Mouse (Mus musculus) stomach, embryonic 16.5 days (tissue): ENCODE measurements around the gene Mtm1. TPM values are rescaled to one million over a fixed set of nuclear protein-coding genes. Genes with fewer than 3 reads are reported as not detected.
"Not testable (repeated sequence)": the region's sequence is repeated elsewhere in the genome, so short reads cannot be mapped to it uniquely, and the experiment has no call there.

ENCODE experiments used
- ATAC-seq: fragments of 200-750 bp; cut with Nextera tagmentation; 2 replicates; pipeline ENCODE4 v1.8.0; 2017; ENCODE audit warnings: moderate number of reproducible peaks, moderate TSS enrichment; ENCODE audit not compliant: insufficient read depth, low FRiP score
- H3K27ac ChIP-seq: fragments of 300-500 bp; sonication (generic); 2 replicates; pipeline ENCODE4 v1.5.1; 2014; ENCODE audit warnings: low read length
- H3K27me3 ChIP-seq: fragments of 300-500 bp; sonication (generic); 2 replicates; pipeline ENCODE4 v1.6.1; 2014; ENCODE audit warnings: low read length, control low read depth, mixed read lengths; ENCODE audit not compliant: control insufficient read depth, insufficient read depth
- H3K36me3 ChIP-seq: fragments of 300-500 bp; sonication (generic); 2 replicates; pipeline ENCODE4 v1.6.1; 2014; ENCODE audit warnings: low read length; ENCODE audit not compliant: control insufficient read depth, insufficient read depth
- H3K4me1 ChIP-seq: fragments of 300-500 bp; sonication (generic); 2 replicates; pipeline ENCODE4 v1.6.1; 2014; ENCODE audit warnings: low read length, control low read depth, mixed read lengths; ENCODE audit not compliant: control insufficient read depth, insufficient read depth
- H3K4me2 ChIP-seq: fragments of 300-500 bp; sonication (generic); 2 replicates; pipeline ENCODE4 v1.6.1; 2014; ENCODE audit warnings: low read depth, low read length, mixed read lengths
- H3K4me3 ChIP-seq: fragments of 300-500 bp; sonication (generic); replicated peaks from 2 replicates; pipeline ENCODE4 v1.5.1; 2014; ENCODE audit warnings: mild to moderate bottlenecking, low read length
- H3K9ac ChIP-seq: fragments of 300-500 bp; sonication (generic); 2 replicates; pipeline ENCODE4 v1.6.1; 2014; ENCODE audit warnings: low read length
- H3K9me3 ChIP-seq: fragments of 300-500 bp; sonication (generic); replicated peaks from 2 replicates; pipeline ENCODE4 v1.6.1; 2016; ENCODE audit warnings: low read length, control low read depth; ENCODE audit not compliant: control insufficient read depth
- WGBS: fragments of 180-500 bp; shearing (Covaris S2); extraction: QIAGEN DNeasy Blood & Tissue Kit; methylation state at CpG from one replicate; pipeline ENCODE4 v1.1.7; 2014; 5-methylcytosine and 5-hydroxymethylcytosine counted together
- polyA plus RNA-seq: library from polyadenylated mRNA; unstranded; fragments of >200 nt; fragmentation: Nextera tagmentation; extraction: Ambion mirVana; gene quantifications from 2 replicates; pipeline ENCODE4 v1.2.1, GENCODE M21; 2015

The Mtm1 gene
- polyA plus RNA-seq, 1 experiment from 2014 or later = 6.7 TPM

DNA sequence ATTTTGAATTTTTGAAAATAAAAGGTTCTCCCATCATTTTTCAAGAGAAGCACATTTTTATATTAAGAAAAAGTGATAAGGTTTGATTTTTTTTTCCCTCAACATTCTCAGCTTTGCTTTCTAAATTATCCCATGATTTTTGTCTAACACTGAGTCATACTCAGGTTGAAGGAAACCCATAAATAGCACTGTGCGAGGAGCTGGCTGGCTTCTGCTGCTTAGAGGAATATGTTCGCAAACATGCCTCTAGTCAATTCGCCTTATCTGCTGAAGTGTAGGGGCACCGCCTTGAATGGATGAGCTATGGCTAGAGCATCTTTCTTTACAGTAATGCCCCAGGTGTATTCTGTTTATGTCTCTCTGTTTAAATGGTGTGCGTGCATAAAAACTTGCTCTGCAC is 103.8 kb downstream of the Mtm1 start:
- Histone ChIP-seq H3K27me3 (no peaks in the 10 kb centered on the region), H3K4me1 (no peaks in the 10 kb centered on the region), H3K36me3 (no peaks in the 10 kb centered on the region), H3K27ac (no peak overlapping the region), H3K4me2 (no peak overlapping the region), H3K4me3 (no peak overlapping the region), H3K9me3 (no peaks in the 10 kb centered on the region), H3K9ac (no peak overlapping the region)
- ATAC-seq = no peak
- 77% methylated on average over 5 of the region's 5 CpGs for WGBS

DNA sequence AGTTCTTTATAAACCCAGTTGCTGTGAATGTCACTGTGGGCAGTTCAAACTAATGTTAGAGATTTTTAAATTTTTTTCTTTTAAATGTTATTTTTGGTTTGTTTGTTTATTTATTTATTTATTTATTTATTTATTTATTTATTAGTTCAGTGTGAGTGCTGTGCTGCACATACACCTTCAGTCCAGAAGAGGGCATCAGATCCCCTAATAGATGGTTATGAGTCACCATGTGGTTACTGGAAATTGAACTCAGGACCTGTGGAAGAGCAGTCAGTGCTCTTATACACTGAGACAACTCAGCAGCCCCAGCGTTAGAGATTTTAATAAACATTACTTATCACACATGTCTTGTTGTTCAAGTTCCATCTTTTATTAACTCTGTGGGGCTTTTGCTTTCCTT is 141.5 kb downstream of the Mtm1 start:
- ATAC-seq = no peak
- no peaks in the 10 kb centered on the region for H3K9me3 ChIP-seq
- H3K36me3 ChIP-seq = no peaks in the 10 kb centered on the region
- H3K4me3 ChIP-seq = no peak overlapping the region
- H3K4me2 ChIP-seq = no peak overlapping the region
- WGBS = 80% methylated on average over 1 of the region's 1 CpGs
- no peak overlapping the region for H3K27ac ChIP-seq
- H3K27me3 ChIP-seq = no peaks in the 10 kb centered on the region
- H3K4me1 ChIP-seq = no peaks in the 10 kb centered on the region
- no peak overlapping the region for H3K9ac ChIP-seq

DNA sequence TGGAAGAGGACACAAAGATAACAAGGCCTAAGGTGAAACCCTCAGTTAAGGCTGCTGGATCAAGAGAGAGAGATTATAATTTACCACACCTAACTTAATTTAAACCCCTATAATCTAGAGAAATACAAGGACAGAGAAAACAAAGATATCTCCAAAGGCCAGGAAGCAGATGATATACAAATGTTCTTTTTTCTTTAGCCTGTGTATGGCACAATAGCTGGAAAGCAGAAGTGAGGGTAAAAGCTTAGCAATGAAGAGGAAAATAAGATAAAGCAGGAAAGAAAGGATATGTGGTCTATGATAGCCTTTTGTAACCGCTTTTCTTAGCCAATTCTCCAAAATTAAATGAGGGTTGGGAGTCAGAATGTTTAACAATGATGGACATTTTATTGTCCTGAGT is 144.8 kb downstream of the Mtm1 start:
- Histone ChIP-seq H3K9me3 (no peaks in the 10 kb centered on the region), H3K36me3 (no peaks in the 10 kb centered on the region), H3K27ac (no peak overlapping the region), H3K4me1 (no peaks in the 10 kb centered on the region), H3K9ac (no peak overlapping the region), H3K27me3 (no peaks in the 10 kb centered on the region), H3K4me2 (no peak overlapping the region), H3K4me3 (no peak overlapping the region)
- ATAC-seq = no peak
- 45% methylated on average over 1 of the region's 1 CpGs for WGBS

DNA sequence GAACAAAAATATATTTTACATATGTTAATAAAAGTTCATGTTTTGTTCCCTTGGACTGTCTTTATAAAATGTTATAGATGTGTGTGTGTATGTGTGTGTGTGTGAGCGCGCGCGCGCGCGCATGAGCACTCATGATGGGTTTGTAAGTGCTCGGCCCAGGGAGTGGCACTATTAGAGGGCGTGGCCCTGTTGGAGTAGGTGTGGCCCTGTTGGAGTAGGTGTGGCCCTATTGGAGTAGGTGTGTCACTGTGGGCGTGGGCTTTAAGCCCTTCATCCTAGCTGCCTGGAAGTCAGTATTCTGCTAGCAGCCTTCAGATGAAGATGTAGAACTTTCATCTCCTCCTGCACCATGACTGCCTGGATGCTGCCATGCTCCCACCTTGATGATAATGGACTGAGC is 151.2 kb downstream of the Mtm1 start:
- not testable (repeated sequence) for H3K27me3 ChIP-seq, H3K4me3 ChIP-seq, H3K36me3 ChIP-seq, H3K4me1 ChIP-seq, ATAC-seq, H3K4me2 ChIP-seq, H3K9me3 ChIP-seq, H3K27ac ChIP-seq, H3K9ac ChIP-seq
- WGBS = 84% methylated on average over 10 of the region's 10 CpGs

DNA sequence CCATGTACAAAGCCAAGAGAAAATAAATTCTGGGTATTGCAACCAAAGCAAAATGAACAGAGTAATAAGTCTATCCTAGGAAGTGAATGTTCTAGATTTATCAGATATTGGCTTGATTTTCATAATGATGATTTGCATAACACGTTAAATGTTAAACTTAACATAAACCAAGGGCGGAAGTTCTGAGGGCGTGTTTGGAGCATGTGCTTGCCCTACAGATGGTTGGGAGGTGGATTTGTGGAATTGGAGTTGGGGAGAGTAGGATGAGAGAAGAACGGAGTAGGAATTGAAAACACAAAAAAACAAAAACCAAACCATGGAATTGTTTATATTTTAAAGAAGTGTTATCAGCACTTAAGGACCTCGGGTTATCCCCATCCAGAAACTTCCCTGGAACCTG is 153.5 kb downstream of the Mtm1 start:
- no peaks in the 10 kb centered on the region for H3K9me3 ChIP-seq
- H3K36me3 ChIP-seq = no peaks in the 10 kb centered on the region
- peak overlapping the region; percentile 52 for H3K4me2 ChIP-seq
- H3K9ac ChIP-seq = peak overlapping the region; percentile 76; the same call in 1 of the 2 replicates
- no peaks in the 10 kb centered on the region for H3K27me3 ChIP-seq
- ATAC-seq = no peak
- no peaks in the 10 kb centered on the region for H3K4me1 ChIP-seq
- H3K27ac ChIP-seq = no peak overlapping the region
- peak overlapping the region; percentile 67 for H3K4me3 ChIP-seq
- WGBS = 63% methylated on average over 5 of the region's 5 CpGs

DNA sequence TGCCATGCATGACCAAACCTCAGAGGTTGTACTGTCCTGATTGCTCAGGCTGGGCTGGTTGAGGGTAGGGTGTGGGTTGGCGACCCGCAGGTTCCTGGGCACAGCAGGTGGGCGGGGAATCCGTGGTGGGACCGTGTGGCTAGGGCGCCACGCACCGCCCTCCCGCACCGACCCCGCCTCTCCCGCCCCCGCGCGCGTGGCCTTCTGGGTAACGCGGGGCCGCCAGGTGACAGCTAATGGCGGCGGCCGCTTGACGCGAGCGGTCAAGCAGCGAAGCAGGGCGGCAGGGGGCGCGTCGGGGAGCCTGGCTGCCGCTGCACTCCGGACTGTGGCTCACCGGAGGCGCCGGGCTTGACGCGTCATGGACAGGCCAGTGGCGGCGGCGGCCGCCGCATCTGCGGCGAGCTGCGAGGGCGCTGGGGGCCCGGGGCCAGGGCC is 154.0 kb downstream of the Mtm1 start, which contains the start of gene Mtmr1:
Gene Mtmr1 (plus strand): TSS at position 207 of the 438 bp plus-strand sequence.
- peak within 1 kb of the TSS; percentile 73; the same call in 1 of the 2 replicates for H3K27ac ChIP-seq
- no peaks in the 10 kb centered on the region for H3K4me1 ChIP-seq
- peak; percentile 91 for ATAC-seq
- peak within 1 kb of the TSS; percentile 67 for H3K4me3 ChIP-seq
- H3K4me2 ChIP-seq = peak within 1 kb of the TSS; percentile 52
- H3K27me3 ChIP-seq = no peaks in the 10 kb centered on the region
- WGBS = 10% methylated on average over 36 of the region's 47 CpGs
- H3K36me3 ChIP-seq = no peaks in the 10 kb centered on the region
- H3K9me3 ChIP-seq = no peaks in the 10 kb centered on the region
- H3K9ac ChIP-seq = peak within 1 kb of the TSS; percentile 76

DNA sequence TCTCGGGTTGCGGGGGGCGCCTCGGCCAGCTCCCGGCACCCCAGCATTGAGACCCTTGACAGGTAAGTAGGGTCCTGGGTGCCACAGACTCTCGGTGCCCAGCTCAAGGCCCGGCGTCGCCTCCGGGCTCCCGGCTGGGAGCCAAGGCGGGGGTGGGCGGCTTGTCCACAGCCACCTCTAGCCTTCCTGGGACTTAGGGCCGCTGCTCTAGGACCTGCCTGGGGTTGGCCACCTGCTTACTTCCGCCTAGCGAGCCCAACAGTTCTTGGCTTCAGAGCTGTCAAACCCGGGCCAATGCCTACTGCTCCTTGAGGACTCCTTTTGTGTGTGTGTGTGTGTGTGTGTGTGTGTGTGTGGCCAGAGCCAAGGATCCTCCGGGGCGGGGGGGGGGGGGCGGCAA is 154.4 kb downstream of the Mtm1 start:
- WGBS = 14% methylated on average over 17 of the region's 20 CpGs
- H3K36me3 ChIP-seq = no peaks in the 10 kb centered on the region
- H3K27me3 ChIP-seq = no peaks in the 10 kb centered on the region
- peak; percentile 78 for ATAC-seq
- H3K4me2 ChIP-seq = peak overlapping the region; percentile 52
- no peaks in the 10 kb centered on the region for H3K4me1 ChIP-seq
- H3K4me3 ChIP-seq = peak overlapping the region; percentile 67
- no peaks in the 10 kb centered on the region for H3K9me3 ChIP-seq
- H3K27ac ChIP-seq = peak overlapping the region; percentile 73; the same call in 1 of the 2 replicates
- peak overlapping the region; percentile 76 for H3K9ac ChIP-seq

Other genes with a start within 250 kb of the Mtm1 start
- 2.1 and 2.3 TPM in 2 replicates for gene Mamld1, start 160.5 kb upstream of the Mtm1 start, polyA plus RNA-seq
- 11.7 and 12.2 TPM in 2 replicates for gene Mtmr1, start 154.0 kb downstream of the Mtm1 start, polyA plus RNA-seq